Mouse (Mus musculus) adrenal gland, adult 8-10 months (tissue): ENCODE data around the gene Cbfa2t2. TPM values are rescaled to one million over a fixed set of nuclear protein-coding genes. Genes with fewer than 3 reads are reported as not detected.

Source experiments
- DNase-seq: peaks from one replicate; pipeline ENCODE4 v3.0.0; 2022
- total RNA-seq, 4 experiments: library from RNA; stranded (reverse); gene quantifications; 2 replicates each; pipeline ENCODE4 v1.2.4; 2022

Gene Cbfa2t2
- total RNA-seq, 4 experiments from 2014 or later = 34.0 to 55.4 (median 43.4) TPM

- no peak for DNase-seq
Observed at GRCm38 (mm10) chr2:154426188-154426904, 9.9 kb upstream of the Cbfa2t2 start.

- DNase-seq = no peak
Observed at GRCm38 (mm10) chr2:154426905-154427852, 9.1 kb upstream of the Cbfa2t2 start.

GRCm38 (mm10) chr2:154427853-154428360 is 8.4 kb upstream of the Cbfa2t2 start:
- DNase-seq = no peak

GRCm38 (mm10) chr2:154430566-154430965 is 5.7 kb upstream of the Cbfa2t2 start:
- no peak for DNase-seq

- no peak for DNase-seq
Observed at GRCm38 (mm10) chr2:154432696-154433095, 3.6 kb upstream of the Cbfa2t2 start.

GRCm38 (mm10) chr2:154433391-154433790 is 2.9 kb upstream of the Cbfa2t2 start:
- DNase-seq = no peak

- no peak for DNase-seq
Observed at GRCm38 (mm10) chr2:154434690-154435089, 1.6 kb upstream of the Cbfa2t2 start.

- peak; percentile 98 for DNase-seq
Observed at GRCm38 (mm10) chr2:154436076-154436457, 214 bp upstream of the Cbfa2t2 start.

- no peak for DNase-seq
Observed at GRCm38 (mm10) chr2:154437191-154437527, 878 bp downstream of the Cbfa2t2 start.

- DNase-seq = no peak
Observed at GRCm38 (mm10) chr2:154440453-154440852, 4.2 kb downstream of the Cbfa2t2 start.

GRCm38 (mm10) chr2:154447821-154448220 is 11.5 kb downstream of the Cbfa2t2 start:
- DNase-seq = no peak

GRCm38 (mm10) chr2:154448633-154449032 is 12.4 kb downstream of the Cbfa2t2 start:
- DNase-seq = no peak

- no peak for DNase-seq
Observed at GRCm38 (mm10) chr2:154452951-154453350, 16.7 kb downstream of the Cbfa2t2 start.

- no peak for DNase-seq
Observed at GRCm38 (mm10) chr2:154454099-154454498, 17.8 kb downstream of the Cbfa2t2 start.

- DNase-seq = no peak
Observed at GRCm38 (mm10) chr2:154454605-154455004, 18.3 kb downstream of the Cbfa2t2 start.

GRCm38 (mm10) chr2:154455776-154456175 is 19.5 kb downstream of the Cbfa2t2 start:
- DNase-seq = no peak

GRCm38 (mm10) chr2:154456621-154457020 is 20.3 kb downstream of the Cbfa2t2 start:
- no peak for DNase-seq

- DNase-seq = no peak
Observed at GRCm38 (mm10) chr2:154459262-154459661, 23.0 kb downstream of the Cbfa2t2 start.

- peak; percentile 38 for DNase-seq
Observed at GRCm38 (mm10) chr2:154459851-154460250, 23.6 kb downstream of the Cbfa2t2 start.

- no peak for DNase-seq
Observed at GRCm38 (mm10) chr2:154463621-154464198, 27.4 kb downstream of the Cbfa2t2 start.

GRCm38 (mm10) chr2:154465914-154466335 is 29.6 kb downstream of the Cbfa2t2 start:
- no peak for DNase-seq

- no peak for DNase-seq
Observed at GRCm38 (mm10) chr2:154467139-154467538, 30.9 kb downstream of the Cbfa2t2 start.
